Comparison of ENCODE assay signal across 9 mouse cellular contexts in genomic region chr1:86598516-86598915, GRCm38 (mm10). TPM values are rescaled to one million over a fixed set of nuclear protein-coding genes. Genes with fewer than 3 reads are reported as not detected.
DNase-seq lines count a peak whose midpoint lies in the region; ATAC-seq and TF ChIP-seq lines count a peak whose summit lies in the region.
"Had no signal": no experiment of that assay in that cellular context is flagged by ENCODE, and none has a peak within 500 bp of the region (broad histone marks: within the 10 kb centered on the region; RNA-seq: fewer than 3 reads in every experiment).

No protein-coding gene starts in this region.

- peaks cover 75% of the 10 kb centered on the region for H3K36me3 ChIP-seq in kidney, embryonic 14.5 days (ENCODE audit: control insufficient read depth, insufficient read depth, low read length)
- peaks cover 91% of the 10 kb centered on the region for H3K36me3 ChIP-seq in kidney, embryonic 15.5 days
- H3K36me3 ChIP-seq in ES-Bruce4 (ENCODE audit: control insufficient read depth, insufficient read depth, low read length, poor library complexity, severe bottlenecking) = peaks cover 29% of the 10 kb centered on the region
- peaks cover 34% of the 10 kb centered on the region for H3K36me3 ChIP-seq in forebrain, embryonic 16.5 days (ENCODE audit: control insufficient read depth, insufficient read depth)

- TF ChIP-seq EP300 in ES-Bruce4 (IDR thresholded peaks at IDR 0.05; ENCODE audit: insufficient read depth, low read depth, low read length) = no peak

- no peaks in the 10 kb centered on the region for H3K4me1 ChIP-seq in kidney, embryonic 14.5 days (ENCODE audit: control insufficient read depth, insufficient read depth, low read length)
- H3K4me1 ChIP-seq in kidney, embryonic 15.5 days = no peaks in the 10 kb centered on the region
- H3K4me1 ChIP-seq in ES-Bruce4 (ENCODE audit: control insufficient read depth, insufficient read depth, low read length) = no peaks in the 10 kb centered on the region
- H3K4me1 ChIP-seq in forebrain, embryonic 16.5 days (replicated peaks; ENCODE audit: control insufficient read depth, insufficient read depth, low read length) = no peaks in the 10 kb centered on the region
- H3K4me1 ChIP-seq: embryonic facial prominence, embryonic 12.5 days had no signal

- H3K4me3 ChIP-seq in kidney, embryonic 14.5 days (ENCODE audit: low read length) = no peak overlapping the region
- H3K4me3 ChIP-seq in kidney, embryonic 15.5 days (replicated peaks) = no peak overlapping the region
- no peak overlapping the region for H3K4me3 ChIP-seq in ES-Bruce4 (ENCODE audit: low read depth, low read length)
- no peak overlapping the region for H3K4me3 ChIP-seq in forebrain, embryonic 16.5 days (replicated peaks; ENCODE audit: low read length)
- H3K4me3 ChIP-seq: embryonic facial prominence, embryonic 12.5 days had no signal

- 76% methylated on average over 3 of the region's 3 CpGs for WGBS in kidney, embryonic 14.5 days
- WGBS in kidney, embryonic 15.5 days = 68% methylated on average over 3 of the region's 3 CpGs
- WGBS in forebrain, embryonic 16.5 days = 74% methylated on average over 3 of the region's 3 CpGs

- TF ChIP-seq CTCF in ES-Bruce4 (IDR thresholded peaks at IDR 0.05; ENCODE audit: low read depth, low read length) = peak; percentile 18

- ATAC-seq in kidney, embryonic 14.5 days (ENCODE audit: low FRiP score, low TSS enrichment) = peak; percentile 20; the same call in 1 of the 2 replicates
- no peak for ATAC-seq in kidney, embryonic 15.5 days (replicated peaks; ENCODE audit: low FRiP score)
- 0 out of 2 replicates have a peak, but pooled peaks have one; percentile 33 for ATAC-seq in forebrain, embryonic 16.5 days

- H3K27ac ChIP-seq in kidney, embryonic 14.5 days (ENCODE audit: low read depth, low read length) = no peak overlapping the region
- H3K27ac ChIP-seq in kidney, embryonic 15.5 days = no peak overlapping the region
- H3K27ac ChIP-seq in ES-Bruce4 (ENCODE audit: insufficient read depth, low read length) = no peak overlapping the region
- no peak overlapping the region for H3K27ac ChIP-seq in forebrain, embryonic 16.5 days (ENCODE audit: low read length)
- H3K27ac ChIP-seq: embryonic facial prominence, embryonic 12.5 days had no signal

- TF ChIP-seq POLR2A in ES-Bruce4 (IDR thresholded peaks at IDR 0.05; ENCODE audit: insufficient read depth, low read length) = no peak

- no peaks in the 10 kb centered on the region for H3K27me3 ChIP-seq in kidney, embryonic 14.5 days (ENCODE audit: control insufficient read depth, insufficient read depth, low read length)
- no peaks in the 10 kb centered on the region for H3K27me3 ChIP-seq in kidney, embryonic 15.5 days
- H3K27me3 ChIP-seq in ES-Bruce4 (ENCODE audit: control insufficient read depth, insufficient read depth, low read length, poor library complexity, severe bottlenecking) = no peaks in the 10 kb centered on the region
- H3K27me3 ChIP-seq in forebrain, embryonic 16.5 days (replicated peaks; ENCODE audit: control insufficient read depth, insufficient read depth, low read length) = no peaks in the 10 kb centered on the region
- H3K27me3 ChIP-seq: embryonic facial prominence, embryonic 12.5 days had no signal

- H3K4me2 ChIP-seq in kidney, embryonic 14.5 days (replicated peaks; ENCODE audit: low read depth, low read length) = no peak overlapping the region
- no peak overlapping the region for H3K4me2 ChIP-seq in kidney, embryonic 15.5 days
- no peak overlapping the region for H3K4me2 ChIP-seq in forebrain, embryonic 16.5 days (ENCODE audit: low read length)
- H3K4me2 ChIP-seq: embryonic facial prominence, embryonic 12.5 days had no signal

- no peaks in the 10 kb centered on the region for H3K9me3 ChIP-seq in kidney, embryonic 14.5 days (ENCODE audit: control insufficient read depth, low read length)
- H3K9me3 ChIP-seq in kidney, embryonic 15.5 days (replicated peaks) = no peaks in the 10 kb centered on the region
- H3K9me3 ChIP-seq in ES-Bruce4 (replicated peaks; ENCODE audit: control insufficient read depth, insufficient read depth, low read length, poor library complexity, severe bottlenecking) = no peaks in the 10 kb centered on the region
- H3K9me3 ChIP-seq in forebrain, embryonic 16.5 days (ENCODE audit: control insufficient read depth, low read length) = no peaks in the 10 kb centered on the region
- H3K9me3 ChIP-seq: embryonic facial prominence, embryonic 12.5 days had no signal

- DNase-seq in 416B (ENCODE audit: low read depth) = peak; percentile 66
- peak; percentile 51 for DNase-seq in thymus, postnatal 0 days (ENCODE audit: low spot score)
- no peak for DNase-seq in right cerebral cortex, postnatal 36 days (ENCODE audit: low spot score in 2 of 2)
- DNase-seq in right cerebral cortex, postnatal 25 days = no peak

- no peak overlapping the region for H3K9ac ChIP-seq in kidney, embryonic 14.5 days (ENCODE audit: low read depth, low read length)
- H3K9ac ChIP-seq in kidney, embryonic 15.5 days = no peak overlapping the region
- no peak overlapping the region for H3K9ac ChIP-seq in ES-Bruce4 (ENCODE audit: low read depth, poor library complexity, severe bottlenecking)
- no peak overlapping the region for H3K9ac ChIP-seq in forebrain, embryonic 16.5 days (replicated peaks; ENCODE audit: low read depth, low read length)
- H3K9ac ChIP-seq: embryonic facial prominence, embryonic 12.5 days had no signal

RNA-seq across cellular contexts. Expression of gene Cops7b, which starts 15.8 kb away (rescaled TPM):
- polyA plus RNA-seq in kidney, embryonic 14.5 days (2014; fragmentation: Nextera tagmentation; extraction: Ambion mirVana) = 40.4 and 45.4 TPM in 2 replicates
- polyA plus RNA-seq in kidney, embryonic 15.5 days (2015; fragmentation: Nextera tagmentation; extraction: Ambion mirVana) = 42.9 and 43.6 TPM in 2 replicates
- 31.7 and 36.2 TPM in 2 replicates for polyA plus RNA-seq in ES-Bruce4 (2011; ENCODE audit: insufficient read depth, insufficient read length, low read depth, missing spikeins)
- polyA plus RNA-seq in forebrain, embryonic 16.5 days (2015; fragmentation: Nextera tagmentation; extraction: Ambion mirVana) = 59.7 and 64.6 TPM in 2 replicates
- 35.2 and 36.5 TPM in 2 replicates for polyA plus RNA-seq in thymus, postnatal 0 days (2015; fragmentation: Nextera tagmentation; extraction: Ambion mirVana)

RNA-seq across cellular contexts. Expression of gene Pde6d, which starts 16.1 kb away (rescaled TPM):
- polyA plus RNA-seq in kidney, embryonic 14.5 days (2014; fragmentation: Nextera tagmentation; extraction: Ambion mirVana) = 65.5 and 71.7 TPM in 2 replicates
- polyA plus RNA-seq in kidney, embryonic 15.5 days (2015; fragmentation: Nextera tagmentation; extraction: Ambion mirVana) = 61.5 and 64.7 TPM in 2 replicates
- 23.5 and 30.1 TPM in 2 replicates for polyA plus RNA-seq in ES-Bruce4 (2011; ENCODE audit: insufficient read depth, insufficient read length, low read depth, missing spikeins)
- polyA plus RNA-seq in forebrain, embryonic 16.5 days (2015; fragmentation: Nextera tagmentation; extraction: Ambion mirVana) = 88.7 and 90.1 TPM in 2 replicates
- 52.2 and 55.4 TPM in 2 replicates for polyA plus RNA-seq in thymus, postnatal 0 days (2015; fragmentation: Nextera tagmentation; extraction: Ambion mirVana)

Comparison
In these comparisons a context has a peak if more than half of its experiments do, and no peak if none do; other contexts are left out.
1. DNase-seq: peak in 416B (single experiment) and thymus, postnatal 0 days (single experiment); none in right cerebral cortex, postnatal 36 days (0 of 2) and right cerebral cortex, postnatal 25 days (single experiment).